Mouse (Mus musculus) ES-E14 (cell line): ENCODE measurements around the gene Gm21887. TPM values are rescaled to one million over a fixed set of nuclear protein-coding genes. Genes with fewer than 3 reads are reported as not detected.
"Not testable (repeated sequence)": the region's sequence is repeated elsewhere in the genome, so short reads cannot be mapped to it uniquely, and the experiment has no call there.

Experiments used
- DNase-seq: peaks from one replicate; pipeline ENCODE4 v3.0.0-alpha.2; 2013; ENCODE audit warnings: low read depth, low spot score
- H3K27ac ChIP-seq: 2 replicates; pipeline ENCODE4 v1.5.1; 2012; ENCODE audit warnings: low read depth, mild to moderate bottlenecking, low read length, moderate library complexity, mixed read lengths; ENCODE audit not compliant: poor library complexity, insufficient read depth, severe bottlenecking
- H3K36me3 ChIP-seq: 2 replicates; pipeline ENCODE4 v1.6.1; 2012; ENCODE audit warnings: mild to moderate bottlenecking, low read length, moderate library complexity, mixed read lengths; ENCODE audit not compliant: control insufficient read depth, poor library complexity, insufficient read depth, severe bottlenecking
- H3K4me1 ChIP-seq, 2 experiments: fragments of 150-350 bp in 1 of 2; sonication (generic) in 1 of 2; 2 replicates each; pipeline ENCODE4 v1.6.1; 2012; ENCODE audit warnings: low read length in 2 of 2, mild to moderate bottlenecking in 1 of 2, mixed read lengths in 1 of 2; ENCODE audit not compliant: control insufficient read depth in 2 of 2, insufficient read depth in 2 of 2, poor library complexity in 1 of 2
- H3K4me3 ChIP-seq, 2 experiments: fragments of 150-350 bp in 1 of 2; sonication (generic) in 1 of 2; 2 replicates each; pipeline ENCODE4 v1.5.1; 2012; ENCODE audit warnings: low read length in 2 of 2, low read depth in 1 of 2, mild to moderate bottlenecking in 1 of 2, mixed read lengths in 1 of 2; ENCODE audit not compliant: insufficient read depth in 1 of 2, poor library complexity in 1 of 2, severe bottlenecking in 1 of 2
- H3K9ac ChIP-seq: 2 replicates; pipeline ENCODE4 v1.6.1; 2012; ENCODE audit warnings: low read depth, mild to moderate bottlenecking, low read length, mixed read lengths; ENCODE audit not compliant: poor library complexity, insufficient read depth, severe bottlenecking
- H3K9me3 ChIP-seq: fragments of 150-350 bp; sonication (generic); 2 replicates; pipeline ENCODE4 v1.6.1; 2012; ENCODE audit warnings: low read depth, mild to moderate bottlenecking, low read length; ENCODE audit not compliant: control insufficient read depth, insufficient read depth
- in situ Hi-C, 2 experiments: fragments of 600-800 bp; cut with MboI; formaldehyde crosslinking; loops; one replicate each; pipeline ENCODE4 v1.15.1; 2025; ENCODE audit warnings: low sequenced_read_pairs in 2 of 2, inconsistent platforms in 1 of 2; ENCODE audit not compliant: unreplicated experiment in 2 of 2
- total RNA-seq: library from RNA; depleted of rRNA; stranded (reverse); fragments of 300-350 nt; gene quantifications from 2 replicates; pipeline ENCODE4 v1.2.3, GENCODE M21; 2012

Gene Gm21887
- total RNA-seq, 1 experiment = 165 TPM

DNA sequence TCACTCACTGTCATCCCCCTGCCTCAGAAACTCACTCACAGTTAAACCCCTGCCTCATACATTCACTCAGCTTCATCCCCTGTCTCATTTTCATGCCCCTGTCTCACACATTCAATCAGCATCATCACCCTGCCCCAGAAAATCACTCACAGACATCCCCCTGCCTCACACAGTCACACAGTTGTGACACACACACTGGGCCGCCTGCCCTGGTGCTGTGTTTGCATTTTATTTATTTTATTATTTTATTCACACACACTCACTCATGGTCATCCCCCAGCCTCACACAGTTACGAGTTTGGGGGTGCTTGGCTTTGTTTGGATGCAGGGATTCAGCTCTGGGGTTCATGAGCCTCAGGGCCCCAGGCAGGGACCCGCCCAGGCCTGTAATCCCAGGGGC, 875 bp upstream of the Gm21887 start:
- H3K9me3 ChIP-seq, in situ Hi-C loops, H3K4me3 ChIP-seq: not testable (repeated sequence)
- Histone ChIP-seq H3K27ac (peak overlapping the region; percentile 68), H3K9ac (peak overlapping the region; percentile 51), H3K36me3 (peaks cover 16% of the 10 kb centered on the region), H3K4me1 (peaks cover 12 to 19% of the 10 kb centered on the region in 2 experiments)
- peak; percentile 70 for DNase-seq

DNA sequence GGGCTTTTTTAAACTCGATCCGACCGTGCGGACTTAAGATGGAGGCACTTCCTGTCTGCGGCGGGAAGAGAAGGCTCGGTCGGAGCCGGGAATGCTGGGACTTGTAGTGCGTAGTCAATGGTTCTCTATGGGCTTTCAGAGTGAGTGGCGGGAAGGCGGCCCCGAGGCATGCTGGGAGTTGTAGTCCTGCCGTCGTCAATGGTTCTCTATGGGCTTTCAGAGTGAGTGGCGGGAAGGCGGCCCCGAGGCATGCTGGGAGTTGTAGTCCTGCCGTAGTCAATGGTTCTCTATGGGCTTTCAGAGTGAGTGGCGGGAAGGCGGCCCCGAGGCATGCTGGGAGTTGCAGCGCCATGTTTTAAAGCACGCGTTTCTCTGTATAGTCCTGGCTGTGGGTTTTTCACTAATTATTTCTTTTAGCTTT, 352 bp downstream of the Gm21887 start:
- H3K4me1 ChIP-seq = peaks cover 9 to 14% of the 10 kb centered on the region in 2 experiments
- peak overlapping the region; percentile 96 for H3K27ac ChIP-seq
- H3K9me3 ChIP-seq, in situ Hi-C loops: not testable (repeated sequence)
- DNase-seq = peak; percentile 100
- peak overlapping the region; percentile 89 for H3K9ac ChIP-seq
- H3K36me3 ChIP-seq = peaks cover 19% of the 10 kb centered on the region
- peak overlapping the region; percentile 61 to 70 for H3K4me3 ChIP-seq

- in situ Hi-C loops, H3K9me3 ChIP-seq: not testable (repeated sequence)
- peaks cover 19% of the 10 kb centered on the region for H3K36me3 ChIP-seq
- H3K9ac ChIP-seq = peak overlapping the region; percentile 75
- H3K4me1 ChIP-seq = peaks cover 9 to 14% of the 10 kb centered on the region in 2 experiments
- H3K4me3 ChIP-seq = peak overlapping the region; percentile 58 to 61
- H3K27ac ChIP-seq = peak overlapping the region; percentile 72
- DNase-seq = peak; percentile 86
Observed at GRCm38 (mm10) chrX:170010581-170011528, 1.4 kb downstream of the Gm21887 start.

GRCm38 (mm10) chrX:170011529-170011879, 2.0 kb downstream of the Gm21887 start:
- in situ Hi-C loops, H3K9ac ChIP-seq: not testable (repeated sequence)

GRCm38 (mm10) chrX:170013421-170013820, 4.0 kb downstream of the Gm21887 start:
- H3K27ac ChIP-seq, in situ Hi-C loops, H3K4me3 ChIP-seq, DNase-seq, H3K9me3 ChIP-seq, H3K4me1 ChIP-seq, H3K9ac ChIP-seq: not testable (repeated sequence)
- peaks cover 36% of the 10 kb centered on the region for H3K36me3 ChIP-seq

More at GRCm38 (mm10) chrX:170011529-170011879, 2.0 kb downstream of the Gm21887 start:
- H3K4me3 ChIP-seq = peak overlapping the region; percentile 58 to 61; a peak in 3 of 4 replicates
- not testable (repeated sequence) for H3K9me3 ChIP-seq, H3K27ac ChIP-seq, DNase-seq
- peaks cover 9 to 14% of the 10 kb centered on the region in 2 experiments for H3K4me1 ChIP-seq
- H3K36me3 ChIP-seq = peaks cover 21% of the 10 kb centered on the region

- H3K9me3 ChIP-seq, H3K9ac ChIP-seq, in situ Hi-C loops, H3K27ac ChIP-seq, H3K4me1 ChIP-seq, DNase-seq: not testable (repeated sequence)
- H3K36me3 ChIP-seq = peaks cover 42% of the 10 kb centered on the region
- H3K4me3 ChIP-seq = peak overlapping the region in 1 of 2 experiments; percentile 12; a peak in 1 of 4 replicates
Observed at GRCm38 (mm10) chrX:170014038-170014437, 4.6 kb downstream of the Gm21887 start.

GRCm38 (mm10) chrX:170015883-170016282, 6.4 kb downstream of the Gm21887 start:
- H3K36me3 ChIP-seq = peaks cover 48% of the 10 kb centered on the region
- H3K27ac ChIP-seq, DNase-seq, H3K9ac ChIP-seq, H3K4me3 ChIP-seq, in situ Hi-C loops, H3K4me1 ChIP-seq, H3K9me3 ChIP-seq: not testable (repeated sequence)
